Mouse (Mus musculus): ENCODE data around the gene Col4a5. TPM values are rescaled to one million over a fixed set of nuclear protein-coding genes. Genes with fewer than 3 reads are reported as not detected.

Gene Col4a5
- polyA plus RNA-seq (2016; fragmentation: Nextera tagmentation; extraction: Ambion mirVana), result 8.5 TPM in 2 replicates

- no peaks in the 10 kb centered on the region for H3K4me1 ChIP-seq
- peak within 1 kb of the TSS; percentile 61 for H3K4me3 ChIP-seq
- DNase-seq (ENCODE audit: low spot score), result peak; percentile 84
- no peaks in the 10 kb centered on the region for H3K36me3 ChIP-seq (replicated peaks)
- H3K27me3 ChIP-seq (replicated peaks; ENCODE audit: low read depth, poor library complexity, severe bottlenecking), result peaks cover 56% of the 10 kb centered on the region
- 18% methylated on average over 13 of the region's 13 CpGs for WGBS
- no peaks in the 10 kb centered on the region for H3K9me3 ChIP-seq
- H3K27ac ChIP-seq (replicated peaks), result peak within 1 kb of the TSS; percentile 73
Measured at GRCm38 (mm10) chrX:141475110-141475509, at the start of gene Col4a5. TSS of gene Col4a5 (plus strand) at chrX:141475385.

- H3K27ac ChIP-seq (replicated peaks), result no peak overlapping the region
- H3K27me3 ChIP-seq (replicated peaks; ENCODE audit: low read depth, poor library complexity, severe bottlenecking), result peaks cover 81% of the 10 kb centered on the region
- H3K4me1 ChIP-seq, result no peaks in the 10 kb centered on the region
- DNase-seq (ENCODE audit: low spot score), result no peak
- no peaks in the 10 kb centered on the region for H3K36me3 ChIP-seq (replicated peaks)
- WGBS, result 86% methylated on average over 6 of the region's 6 CpGs
- no peak overlapping the region for H3K4me3 ChIP-seq
- H3K9me3 ChIP-seq, result no peaks in the 10 kb centered on the region
Measured at GRCm38 (mm10) chrX:141436780-141437179, 38.4 kb upstream of the Col4a5 start.

- no peak for DNase-seq (ENCODE audit: low spot score)
- Histone ChIP-seq H3K27me3 (replicated peaks; ENCODE audit: low read depth, poor library complexity, severe bottlenecking) (peaks cover 72% of the 10 kb centered on the region), H3K36me3 (replicated peaks) (no peaks in the 10 kb centered on the region), H3K4me3 (no peak overlapping the region), H3K27ac (replicated peaks) (no peak overlapping the region), H3K9me3 (no peaks in the 10 kb centered on the region), H3K4me1 (no peaks in the 10 kb centered on the region)
- WGBS, result 70% methylated on average over 2 of the region's 2 CpGs
Measured at GRCm38 (mm10) chrX:141439423-141439822, 35.8 kb upstream of the Col4a5 start.

- no peak for DNase-seq (ENCODE audit: low spot score)
- H3K9me3 ChIP-seq, result no peaks in the 10 kb centered on the region
- H3K4me3 ChIP-seq, result no peak overlapping the region
- 87% methylated on average over 1 of the region's 1 CpGs for WGBS
- H3K36me3 ChIP-seq (replicated peaks), result no peaks in the 10 kb centered on the region
- no peaks in the 10 kb centered on the region for H3K4me1 ChIP-seq
- no peak overlapping the region for H3K27ac ChIP-seq (replicated peaks)
- peaks cover 71% of the 10 kb centered on the region for H3K27me3 ChIP-seq (replicated peaks; ENCODE audit: low read depth, poor library complexity, severe bottlenecking)
Measured at GRCm38 (mm10) chrX:141447936-141448335, 27.2 kb upstream of the Col4a5 start.

- H3K36me3 ChIP-seq (replicated peaks), result no peaks in the 10 kb centered on the region
- no peaks in the 10 kb centered on the region for H3K9me3 ChIP-seq
- DNase-seq (ENCODE audit: low spot score), result peak; percentile 37
- H3K4me1 ChIP-seq, result no peaks in the 10 kb centered on the region
- 22% methylated on average over 16 of the region's 16 CpGs for WGBS
- peak within 1 kb of the TSS; percentile 61 for H3K4me3 ChIP-seq
- peaks cover 68% of the 10 kb centered on the region for H3K27me3 ChIP-seq (replicated peaks; ENCODE audit: low read depth, poor library complexity, severe bottlenecking)
- H3K27ac ChIP-seq (replicated peaks), result no peak within 1 kb of the TSS; the same call in 1 of the 2 replicates
Measured at GRCm38 (mm10) chrX:141473470-141474302, 1.5 kb upstream of the Col4a5 start, which contains the start of gene Col4a6. TSS of gene Col4a6 (minus strand) at chrX:141474076.

GRCm38 (mm10) chrX:141475566-141476327 lies 562 bp downstream of the Col4a5 start:
- Histone ChIP-seq H3K9me3 (no peaks in the 10 kb centered on the region), H3K4me1 (no peaks in the 10 kb centered on the region), H3K27ac (replicated peaks) (peak overlapping the region; percentile 73), H3K36me3 (replicated peaks) (no peaks in the 10 kb centered on the region), H3K4me3 (peak overlapping the region; percentile 61), H3K27me3 (replicated peaks; ENCODE audit: low read depth, poor library complexity, severe bottlenecking) (peaks cover 59% of the 10 kb centered on the region)
- 21% methylated on average over 14 of the region's 14 CpGs for WGBS
- DNase-seq (ENCODE audit: low spot score), result peak; percentile 32

- WGBS, result 77% methylated on average over 4 of the region's 4 CpGs
- Histone ChIP-seq H3K27ac (replicated peaks) (no peak overlapping the region), H3K36me3 (replicated peaks) (no peaks in the 10 kb centered on the region), H3K27me3 (replicated peaks; ENCODE audit: low read depth, poor library complexity, severe bottlenecking) (peaks cover 43% of the 10 kb centered on the region), H3K9me3 (no peaks in the 10 kb centered on the region), H3K4me3 (no peak overlapping the region), H3K4me1 (no peaks in the 10 kb centered on the region)
- DNase-seq (ENCODE audit: low spot score), result no peak
Measured at GRCm38 (mm10) chrX:141494545-141494944, 19.4 kb downstream of the Col4a5 start.

- Histone ChIP-seq H3K4me1 (no peaks in the 10 kb centered on the region), H3K9me3 (no peaks in the 10 kb centered on the region), H3K36me3 (replicated peaks) (no peaks in the 10 kb centered on the region), H3K27me3 (replicated peaks; ENCODE audit: low read depth, poor library complexity, severe bottlenecking) (peaks cover 34% of the 10 kb centered on the region), H3K4me3 (no peak overlapping the region), H3K27ac (replicated peaks) (no peak overlapping the region)
- no peak for DNase-seq (ENCODE audit: low spot score)
- 90% methylated on average over 1 of the region's 1 CpGs for WGBS
Measured at GRCm38 (mm10) chrX:141503125-141503524, 27.9 kb downstream of the Col4a5 start.

- Histone ChIP-seq H3K4me1 (no peaks in the 10 kb centered on the region), H3K36me3 (replicated peaks) (no peaks in the 10 kb centered on the region), H3K27me3 (replicated peaks; ENCODE audit: low read depth, poor library complexity, severe bottlenecking) (peaks cover 13% of the 10 kb centered on the region), H3K4me3 (no peak overlapping the region), H3K27ac (replicated peaks) (no peak overlapping the region), H3K9me3 (no peaks in the 10 kb centered on the region)
- DNase-seq (ENCODE audit: low spot score), result no peak
Measured at GRCm38 (mm10) chrX:141533447-141533846, 58.3 kb downstream of the Col4a5 start.

GRCm38 (mm10) chrX:141547471-141547870 lies 72.3 kb downstream of the Col4a5 start:
- Histone ChIP-seq H3K27me3 (replicated peaks; ENCODE audit: low read depth, poor library complexity, severe bottlenecking) (peaks cover 40% of the 10 kb centered on the region), H3K4me3 (no peak overlapping the region), H3K4me1 (no peaks in the 10 kb centered on the region), H3K9me3 (no peaks in the 10 kb centered on the region), H3K36me3 (replicated peaks) (no peaks in the 10 kb centered on the region), H3K27ac (replicated peaks) (no peak overlapping the region)
- DNase-seq (ENCODE audit: low spot score), result no peak
- 88% methylated on average over 2 of the region's 2 CpGs for WGBS

- Histone ChIP-seq H3K4me3 (no peak overlapping the region), H3K9me3 (no peaks in the 10 kb centered on the region), H3K27ac (replicated peaks) (no peak overlapping the region), H3K27me3 (replicated peaks; ENCODE audit: low read depth, poor library complexity, severe bottlenecking) (peaks cover 39% of the 10 kb centered on the region), H3K36me3 (replicated peaks) (no peaks in the 10 kb centered on the region), H3K4me1 (no peaks in the 10 kb centered on the region)
- 36% methylated on average over 3 of the region's 3 CpGs for WGBS
- peak; percentile 8 for DNase-seq (ENCODE audit: low spot score)
Measured at GRCm38 (mm10) chrX:141590242-141590641, 115.1 kb downstream of the Col4a5 start.

GRCm38 (mm10) chrX:141721725-141722124 lies 246.5 kb downstream of the Col4a5 start:
- H3K36me3 ChIP-seq (replicated peaks), result no peaks in the 10 kb centered on the region
- H3K27me3 ChIP-seq (replicated peaks; ENCODE audit: low read depth, poor library complexity, severe bottlenecking), result peaks cover 91% of the 10 kb centered on the region
- WGBS, result 18% methylated on average over 33 of the region's 33 CpGs
- no peak overlapping the region; the same call in 1 of the 2 replicates for H3K27ac ChIP-seq (replicated peaks)
- peak; percentile 49 for DNase-seq (ENCODE audit: low spot score)
- H3K4me3 ChIP-seq, result peak overlapping the region; percentile 57
- H3K4me1 ChIP-seq, result no peaks in the 10 kb centered on the region
- no peaks in the 10 kb centered on the region for H3K9me3 ChIP-seq
